7 mouse cellular contexts compared by ENCODE assay signal in the genomic region with DNA sequence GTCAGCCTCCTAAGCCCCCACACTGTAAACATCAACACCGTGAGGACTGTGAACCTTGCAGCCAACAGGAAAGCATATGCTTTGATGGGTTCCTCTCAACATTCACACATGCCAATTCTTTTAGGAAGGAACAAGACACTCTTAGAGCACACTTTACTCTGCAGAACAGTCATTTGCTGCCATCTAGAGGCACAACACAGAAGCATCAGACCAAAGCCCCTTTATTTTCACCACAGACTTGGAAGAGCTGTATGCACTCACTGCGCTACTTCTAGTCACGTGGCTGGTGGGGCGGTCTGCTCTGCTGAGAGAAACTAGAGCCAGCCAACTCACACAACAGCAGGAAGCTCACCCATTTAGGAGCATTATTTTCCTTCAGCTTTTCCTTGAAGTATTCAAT. TPM values are rescaled to one million over a fixed set of nuclear protein-coding genes. Genes with fewer than 3 reads are reported as not detected.
A peak's percentile ranks its signal among the peaks of the same experiment; 100 is the strongest.
DNase-seq lines count a peak whose midpoint lies in the region; TF ChIP-seq lines count a peak whose summit lies in the region.

No protein-coding gene starts in this region.

- 0 out of 2 replicates have a peak, but pooled peaks cover 1% of the 10 kb centered on the region for H3K4me1 ChIP-seq in cortical plate, adult 2 months (ENCODE audit: control insufficient read depth, insufficient read depth, low read length)

- peak; percentile 44 for DNase-seq in adipocyte (ENCODE audit: low spot score)
- peak; percentile 33 for DNase-seq in gastrocnemius, postnatal 10 days
- DNase-seq in induced T-regulatory cell, adult 2 months (ENCODE audit: low read depth) = peak; percentile 82
- peak; percentile 56 to 73 for DNase-seq in left cerebral cortex, adult 2 months (ENCODE audit: extremely low spot score in 1 of 2, low spot score in 2 of 2)
- peak; percentile 91 for DNase-seq in lung, postnatal 36 days
- DNase-seq in right cerebral cortex, postnatal 10 days (ENCODE audit: low spot score in 2 of 2) = peak; percentile 88 to 93

- intact Hi-C loops in left cerebral cortex, adult 2 months (cut with DNase I) = no loop called here

- no peak for TF ChIP-seq POLR2A in cortical plate, adult 2 months (IDR thresholded peaks at IDR 0.05; ENCODE audit: extremely low read depth, insufficient read depth, low read length)

- H3K27ac ChIP-seq in cortical plate, adult 2 months (ENCODE audit: insufficient read depth, low read length) = no peak overlapping the region
- peak overlapping the region; percentile 42; the same call in 1 of the 2 replicates for H3K27ac ChIP-seq in left cerebral cortex, adult 2 months

- H3K4me3 ChIP-seq in cortical plate, adult 2 months (ENCODE audit: insufficient read depth, low read length) = no peak overlapping the region
- no peak overlapping the region for H3K4me3 ChIP-seq in left cerebral cortex, adult 2 months

- peak; percentile 64; the same call in 1 of the 2 replicates for TF ChIP-seq CTCF in cortical plate, adult 2 months (IDR thresholded peaks at IDR 0.05; ENCODE audit: extremely low read depth, insufficient read depth, low read length)
- TF ChIP-seq CTCF in left cerebral cortex, adult 2 months (IDR thresholded peaks at IDR 0.05) = peak; percentile 85

RNA-seq across cellular contexts. Expression of gene Mcmbp, which starts 15.5 kb away (rescaled TPM):
- 14.2 and 15.6 TPM in 2 replicates for polyA plus RNA-seq in cortical plate, adult 2 months (2012; rRNA removed)
- total RNA-seq in gastrocnemius, postnatal 10 days (2021) = 10 to 100 TPM; 21.5 to 27.3 TPM
- total RNA-seq in left cerebral cortex, adult 2 months (2021) = 10 to 100 TPM; 24.3 to 25.2 TPM

RNA-seq across cellular contexts. Expression of gene Sec23ip, which starts 20.0 kb away (rescaled TPM):
- 18.2 and 18.4 TPM in 2 replicates for polyA plus RNA-seq in cortical plate, adult 2 months (2012; rRNA removed)
- total RNA-seq in gastrocnemius, postnatal 10 days (2021) = 10 to 100 TPM; 22.3 to 26.9 TPM
- 10 to 100 TPM; 44.6 to 46.1 TPM for total RNA-seq in left cerebral cortex, adult 2 months (2021)

Comparison
In these comparisons a context has a peak if more than half of its experiments do, and no peak if none do; other contexts are left out.
1. DNase-seq: peak in every context shown above with its lines; median percentile 91 in lung, postnatal 36 days; 90 in right cerebral cortex, postnatal 10 days; 82 in induced T-regulatory cell, adult 2 months; 64 in left cerebral cortex, adult 2 months; 44 in adipocyte; 33 in gastrocnemius, postnatal 10 days.